Mouse (Mus musculus) lung, embryonic 16.5 days (tissue): ENCODE measurements around the gene Magi2. TPM values are rescaled to one million over a fixed set of nuclear protein-coding genes. Genes with fewer than 3 reads are reported as not detected.

ENCODE experiments used
- ATAC-seq: fragments of 200-750 bp; cut with Nextera tagmentation; 2 replicates; pipeline ENCODE4 v1.8.0; 2017; ENCODE audit warnings: low read depth, mild to moderate bottlenecking, moderate library complexity
- H3K27ac ChIP-seq: fragments of 300-500 bp; sonication (generic); 2 replicates; pipeline ENCODE4 v1.5.1; 2014; ENCODE audit warnings: mild to moderate bottlenecking, control low read depth, low read length
- H3K27me3 ChIP-seq: fragments of 300-500 bp; sonication (generic); 2 replicates; pipeline ENCODE4 v1.6.1; 2014; ENCODE audit warnings: low read depth, low read length, mixed read lengths; ENCODE audit not compliant: control insufficient read depth, insufficient read depth
- H3K36me3 ChIP-seq: fragments of 300-500 bp; sonication (generic); 2 replicates; pipeline ENCODE4 v1.6.1; 2014; ENCODE audit warnings: low read length; ENCODE audit not compliant: control insufficient read depth, insufficient read depth
- H3K4me1 ChIP-seq: fragments of 300-500 bp; sonication (generic); replicated peaks from 2 replicates; pipeline ENCODE4 v1.6.1; 2014; ENCODE audit warnings: low read length, mixed read lengths; ENCODE audit not compliant: control insufficient read depth, insufficient read depth
- H3K4me2 ChIP-seq: fragments of 300-500 bp; sonication (generic); 2 replicates; pipeline ENCODE4 v1.6.1; 2014; ENCODE audit warnings: low read depth, low read length, control low read depth
- H3K4me3 ChIP-seq: fragments of 300-500 bp; sonication (generic); 2 replicates; pipeline ENCODE4 v1.5.1; 2014; ENCODE audit warnings: mild to moderate bottlenecking, low read length, control low read depth
- H3K9ac ChIP-seq: fragments of 300-500 bp; sonication (generic); 2 replicates; pipeline ENCODE4 v1.6.1; 2014; ENCODE audit warnings: low read length, control low read depth
- H3K9me3 ChIP-seq: fragments of 300-500 bp; sonication (generic); 2 replicates; pipeline ENCODE4 v1.6.1; 2016; ENCODE audit warnings: low read length; ENCODE audit not compliant: control insufficient read depth
- WGBS: fragments of 180-500 bp; shearing (Covaris S2); extraction: QIAGEN DNeasy Blood & Tissue Kit; methylation state at CpG from one replicate; pipeline ENCODE4 v1.1.7; 2014; 5-methylcytosine and 5-hydroxymethylcytosine counted together
- polyA plus RNA-seq: library from polyadenylated mRNA; unstranded; fragments of >200 nt; fragmentation: Nextera tagmentation; extraction: Ambion mirVana; gene quantifications from 2 replicates; pipeline ENCODE4 v1.2.1, GENCODE M21; 2015

Gene Magi2
- polyA plus RNA-seq, 1 experiment from 2014 or later: 2.5 TPM

DNA sequence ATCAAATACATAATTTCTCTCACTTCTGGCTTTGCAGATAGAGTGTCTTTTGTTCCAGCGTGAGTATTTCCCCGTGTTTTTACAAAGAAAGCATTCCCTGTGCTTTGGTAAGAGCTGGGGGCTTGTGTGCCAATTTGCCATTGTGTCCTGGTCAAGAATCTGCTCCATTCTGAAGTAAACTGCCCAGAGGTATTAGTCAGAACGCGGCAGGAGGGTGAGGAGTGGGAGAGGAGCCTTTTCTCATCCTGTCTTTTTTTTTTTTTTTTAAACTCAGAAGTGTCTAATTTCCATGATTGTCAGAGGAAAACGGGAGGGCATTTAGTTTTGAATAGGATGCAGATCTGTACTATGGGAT, 681.8 kb downstream of the Magi2 start:
- Histone ChIP-seq H3K4me2 (peak overlapping the region; percentile 73), H3K27me3 (peaks cover 2% of the 10 kb centered on the region; the same call in 1 of the 2 replicates), H3K9me3 (no peaks in the 10 kb centered on the region), H3K9ac (no peak overlapping the region), H3K27ac (no peak overlapping the region), H3K4me1 (peaks cover 4% of the 10 kb centered on the region), H3K36me3 (no peaks in the 10 kb centered on the region), H3K4me3 (peak overlapping the region; percentile 38)
- ATAC-seq: no peak
- WGBS: 1% methylated on average over 5 of the region's 5 CpGs

DNA sequence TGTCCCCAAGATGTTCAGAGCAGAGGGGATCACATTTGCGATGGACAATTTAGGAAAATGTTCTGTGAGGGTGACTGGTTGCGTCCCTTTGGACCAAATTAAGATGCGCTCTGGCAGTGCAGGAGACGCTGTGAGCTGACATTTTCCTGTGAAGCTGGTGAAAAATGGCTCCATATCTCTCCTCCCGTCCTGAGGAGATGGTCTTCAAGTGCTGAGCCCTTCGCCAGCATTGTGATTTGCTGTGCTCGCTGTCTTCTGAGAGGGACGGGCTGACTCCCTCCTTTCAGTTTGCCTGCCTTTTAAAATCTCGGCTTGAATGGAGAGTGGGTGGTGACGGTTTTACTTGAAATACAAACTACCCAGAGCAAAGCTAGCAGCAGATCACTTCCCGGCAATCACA, 682.2 kb downstream of the Magi2 start:
- 4% methylated on average over 11 of the region's 11 CpGs for WGBS
- H3K4me2 ChIP-seq: peak overlapping the region; percentile 73
- H3K27me3 ChIP-seq: peaks cover 2% of the 10 kb centered on the region; the same call in 1 of the 2 replicates
- H3K9me3 ChIP-seq: no peaks in the 10 kb centered on the region
- H3K4me1 ChIP-seq: peaks cover 4% of the 10 kb centered on the region
- H3K9ac ChIP-seq: no peak overlapping the region
- no peak; the same call in 1 of the 2 replicates for ATAC-seq
- peak overlapping the region; percentile 38 for H3K4me3 ChIP-seq
- no peak overlapping the region for H3K27ac ChIP-seq
- no peaks in the 10 kb centered on the region for H3K36me3 ChIP-seq

DNA sequence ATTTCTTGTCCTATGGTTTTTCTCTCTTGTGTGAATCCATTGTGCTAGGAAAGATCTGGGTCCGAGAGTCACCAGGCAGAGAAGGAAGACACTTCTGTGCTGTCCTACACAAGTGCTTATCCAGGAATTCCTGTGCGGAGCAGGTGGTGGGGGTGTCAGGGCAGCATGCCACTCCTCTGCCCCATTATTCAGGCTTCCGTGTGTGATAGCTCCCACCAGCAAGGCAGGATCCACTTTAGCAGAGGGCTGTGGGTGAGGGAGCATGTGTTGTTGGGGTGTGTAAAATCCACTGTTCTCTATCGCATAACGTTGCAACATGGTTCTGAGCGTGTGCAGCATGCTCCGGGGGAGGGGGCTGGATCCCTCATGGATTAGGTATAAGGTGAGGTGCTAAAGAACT, 682.8 kb downstream of the Magi2 start:
- 58% methylated on average over 7 of the region's 7 CpGs for WGBS
- Histone ChIP-seq H3K9ac (no peak overlapping the region), H3K9me3 (no peaks in the 10 kb centered on the region), H3K27ac (no peak overlapping the region), H3K4me1 (peaks cover 4% of the 10 kb centered on the region), H3K4me2 (peak overlapping the region; percentile 73), H3K36me3 (no peaks in the 10 kb centered on the region), H3K4me3 (peak overlapping the region; percentile 38; the same call in 1 of the 2 replicates), H3K27me3 (peaks cover 2% of the 10 kb centered on the region; the same call in 1 of the 2 replicates)
- ATAC-seq: no peak

DNA sequence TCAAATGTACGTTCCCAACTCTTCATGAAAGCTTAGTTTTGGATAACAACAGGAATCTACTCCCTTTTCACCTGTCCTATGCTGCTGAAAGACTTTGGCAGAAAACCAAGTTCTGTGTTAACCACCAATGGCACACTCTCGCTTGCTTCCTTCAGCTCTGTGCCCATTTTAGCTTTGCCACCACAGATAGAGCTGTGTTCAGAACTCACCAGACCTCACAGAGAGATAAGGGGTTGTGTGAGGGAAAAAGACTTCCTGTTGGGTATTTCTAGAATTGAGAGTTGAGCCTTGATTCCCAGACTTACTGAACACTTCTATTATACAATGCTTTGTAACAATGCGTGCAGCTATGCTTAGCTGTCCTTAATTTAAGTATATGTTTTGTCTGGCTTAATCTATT, 705.3 kb downstream of the Magi2 start:
- Histone ChIP-seq H3K4me3 (no peak overlapping the region), H3K27me3 (no peaks in the 10 kb centered on the region), H3K9ac (no peak overlapping the region), H3K9me3 (no peaks in the 10 kb centered on the region), H3K36me3 (no peaks in the 10 kb centered on the region), H3K4me1 (no peaks in the 10 kb centered on the region), H3K27ac (no peak overlapping the region), H3K4me2 (no peak overlapping the region)
- WGBS: 76% methylated on average over 3 of the region's 3 CpGs
- no peak for ATAC-seq

DNA sequence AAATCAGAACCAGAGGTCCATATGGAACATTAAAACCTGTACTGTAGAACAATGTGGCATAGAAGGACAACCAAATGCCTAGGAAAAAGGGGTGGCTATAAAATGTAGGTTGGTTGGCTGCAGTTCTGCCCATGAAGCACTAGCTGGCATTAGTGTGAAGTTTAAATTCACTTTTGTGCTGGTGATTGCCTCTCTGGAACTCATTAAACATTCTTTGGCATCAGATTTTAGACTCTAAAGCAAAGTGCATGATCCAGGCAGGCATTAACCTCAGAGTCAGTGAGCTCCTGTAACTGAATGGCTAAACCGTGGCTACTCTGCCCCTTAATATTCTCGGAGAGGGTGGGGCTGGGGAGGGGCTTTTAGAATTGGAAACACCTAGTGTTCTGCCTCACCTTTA, 706.4 kb downstream of the Magi2 start:
- H3K27ac ChIP-seq: no peak overlapping the region
- H3K9ac ChIP-seq: no peak overlapping the region
- no peaks in the 10 kb centered on the region for H3K36me3 ChIP-seq
- 58% methylated on average over 2 of the region's 2 CpGs for WGBS
- no peaks in the 10 kb centered on the region for H3K27me3 ChIP-seq
- no peaks in the 10 kb centered on the region for H3K4me1 ChIP-seq
- H3K9me3 ChIP-seq: no peaks in the 10 kb centered on the region
- no peak for ATAC-seq
- H3K4me3 ChIP-seq: no peak overlapping the region
- no peak overlapping the region for H3K4me2 ChIP-seq

DNA sequence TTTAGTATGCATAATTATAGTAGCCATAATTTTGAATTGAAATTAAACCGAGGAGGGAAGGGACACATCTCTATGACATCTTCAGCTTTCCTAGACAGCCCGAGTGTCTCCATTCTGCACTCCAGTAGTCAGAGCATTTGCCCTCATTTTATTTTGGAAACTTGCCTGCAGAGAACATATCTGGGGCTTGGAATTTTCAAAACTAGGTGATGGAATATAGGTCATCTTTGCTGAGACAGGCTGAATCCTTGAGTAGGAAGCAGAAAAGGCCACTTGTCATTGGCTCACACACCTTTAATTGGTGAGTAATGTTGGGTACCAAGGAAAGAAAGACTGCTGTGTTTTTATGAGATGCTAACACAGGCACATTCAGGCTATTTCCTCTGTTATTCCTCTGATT, 724.3 kb downstream of the Magi2 start:
- H3K4me1 ChIP-seq: no peaks in the 10 kb centered on the region
- H3K4me2 ChIP-seq: no peak overlapping the region
- H3K9me3 ChIP-seq: no peaks in the 10 kb centered on the region
- H3K9ac ChIP-seq: no peak overlapping the region
- no peaks in the 10 kb centered on the region for H3K36me3 ChIP-seq
- no peak for ATAC-seq
- no peaks in the 10 kb centered on the region for H3K27me3 ChIP-seq
- no peak overlapping the region for H3K4me3 ChIP-seq
- WGBS: 82% methylated on average over 2 of the region's 2 CpGs
- H3K27ac ChIP-seq: no peak overlapping the region

DNA sequence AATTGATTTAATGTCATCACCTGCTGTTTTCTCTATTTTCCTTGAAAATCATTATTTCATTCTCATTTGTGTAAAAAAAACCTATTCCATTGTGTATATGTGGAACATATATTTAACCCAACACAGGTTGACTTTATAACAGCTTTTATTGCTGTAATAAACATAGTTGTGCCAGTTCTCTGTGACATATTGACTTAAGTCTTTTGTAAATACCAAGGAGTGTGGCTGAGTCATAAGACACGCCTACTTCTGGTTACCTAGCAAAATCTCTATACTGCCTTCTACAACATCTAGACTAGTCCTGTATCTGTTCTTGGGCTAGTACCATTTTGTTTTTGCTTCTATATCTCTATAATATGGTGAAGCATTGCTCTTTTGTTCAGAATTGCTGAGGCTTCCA, 737.3 kb downstream of the Magi2 start:
- Histone ChIP-seq H3K36me3 (no peaks in the 10 kb centered on the region), H3K4me3 (no peak overlapping the region), H3K27me3 (no peaks in the 10 kb centered on the region), H3K9ac (no peak overlapping the region), H3K4me1 (no peaks in the 10 kb centered on the region), H3K4me2 (no peak overlapping the region), H3K9me3 (no peaks in the 10 kb centered on the region), H3K27ac (no peak overlapping the region)
- 64% methylated on average over 1 of the region's 1 CpGs for WGBS
- ATAC-seq: no peak

DNA sequence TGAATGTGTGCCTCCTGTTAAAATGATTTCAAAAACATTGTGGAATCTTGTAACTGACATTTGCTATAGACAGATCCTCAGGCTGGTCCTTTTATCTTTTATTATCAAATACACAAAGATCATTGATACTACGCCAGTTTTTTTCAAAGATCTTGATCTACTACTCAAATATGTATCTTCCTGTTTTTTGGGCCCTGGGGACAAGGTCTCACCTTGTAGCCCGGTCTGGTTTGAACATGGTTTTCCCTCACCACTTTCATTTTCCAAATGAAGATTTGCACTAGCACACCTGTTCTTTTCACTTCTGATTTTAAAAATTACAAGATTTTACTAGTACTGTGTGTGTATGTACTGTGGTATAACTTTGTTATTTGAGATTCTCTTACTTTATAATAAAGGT, 745.9 kb downstream of the Magi2 start:
- ATAC-seq: no peak
- WGBS: 62% methylated on average over 2 of the region's 2 CpGs

DNA sequence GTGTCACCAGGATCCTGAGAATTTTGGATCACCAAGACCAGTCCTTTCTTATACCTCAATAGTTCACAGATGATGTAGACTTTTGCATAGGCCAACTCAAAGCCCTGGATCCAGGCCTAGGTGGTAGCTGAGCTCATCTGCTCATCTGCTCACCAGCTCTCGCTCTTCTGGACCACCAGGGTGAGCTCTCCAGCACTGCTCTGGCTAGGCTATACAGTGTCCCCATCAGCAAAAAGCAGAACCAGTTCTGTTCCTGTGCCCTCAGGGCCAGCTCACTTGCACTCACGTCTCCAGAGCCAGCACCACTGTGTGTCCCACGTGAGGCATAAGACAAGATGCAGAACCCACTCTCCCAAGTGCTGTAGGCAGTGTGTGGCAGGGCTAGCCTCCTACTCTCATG, 747.0 kb downstream of the Magi2 start:
- H3K27me3 ChIP-seq: no peaks in the 10 kb centered on the region
- H3K9ac ChIP-seq: no peak overlapping the region
- ATAC-seq: no peak
- H3K9me3 ChIP-seq: 0 out of 2 replicates have a peak, but pooled peaks cover under 1% of the 10 kb centered on the region
- H3K27ac ChIP-seq: no peak overlapping the region
- H3K4me1 ChIP-seq: no peaks in the 10 kb centered on the region
- H3K4me2 ChIP-seq: no peak overlapping the region
- WGBS: 74% methylated on average over 3 of the region's 3 CpGs
- H3K4me3 ChIP-seq: no peak overlapping the region
- no peaks in the 10 kb centered on the region for H3K36me3 ChIP-seq

More for the DNA sequence above, 745.9 kb downstream of the Magi2 start:
- no peaks in the 10 kb centered on the region for H3K4me1 ChIP-seq
- no peak overlapping the region for H3K27ac ChIP-seq
- H3K4me3 ChIP-seq: no peak overlapping the region
- no peaks in the 10 kb centered on the region for H3K9me3 ChIP-seq
- H3K36me3 ChIP-seq: no peaks in the 10 kb centered on the region
- no peak overlapping the region for H3K4me2 ChIP-seq
- H3K27me3 ChIP-seq: no peaks in the 10 kb centered on the region
- no peak overlapping the region for H3K9ac ChIP-seq

DNA sequence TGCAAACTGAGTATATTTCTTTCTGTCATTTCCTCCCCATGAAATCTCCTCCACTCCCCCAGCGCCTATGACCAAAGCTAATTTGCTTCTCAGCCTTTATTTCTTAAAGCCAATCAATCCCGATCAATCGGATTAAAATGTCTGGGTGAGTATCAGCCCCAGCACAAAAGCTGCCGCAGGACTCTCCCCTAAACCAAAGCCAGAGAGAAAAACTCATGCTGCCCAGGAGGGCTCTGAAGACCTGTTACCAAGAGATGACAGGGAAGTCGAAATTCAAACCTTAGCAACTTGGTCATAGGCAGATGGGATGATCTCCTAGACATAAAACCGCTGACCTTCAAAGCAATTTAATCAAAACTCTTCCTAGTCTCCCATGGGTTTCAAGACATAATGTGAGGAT, 754.7 kb downstream of the Magi2 start:
- Histone ChIP-seq H3K9ac (no peak overlapping the region), H3K4me2 (no peak overlapping the region), H3K27me3 (no peaks in the 10 kb centered on the region), H3K4me3 (no peak overlapping the region), H3K36me3 (no peaks in the 10 kb centered on the region), H3K9me3 (0 out of 2 replicates have a peak, but pooled peaks cover 2% of the 10 kb centered on the region), H3K4me1 (no peaks in the 10 kb centered on the region), H3K27ac (no peak overlapping the region)
- no peak for ATAC-seq
- 88% methylated on average over 6 of the region's 6 CpGs for WGBS
